Mouse (Mus musculus): ENCODE data around the gene Klhdc1. TPM values are rescaled to one million over a fixed set of nuclear protein-coding genes. Genes with fewer than 3 reads are reported as not detected.

The Klhdc1 gene
- polyA plus RNA-seq, 2 experiments, result 3.3 to 3.6 TPM

DNA sequence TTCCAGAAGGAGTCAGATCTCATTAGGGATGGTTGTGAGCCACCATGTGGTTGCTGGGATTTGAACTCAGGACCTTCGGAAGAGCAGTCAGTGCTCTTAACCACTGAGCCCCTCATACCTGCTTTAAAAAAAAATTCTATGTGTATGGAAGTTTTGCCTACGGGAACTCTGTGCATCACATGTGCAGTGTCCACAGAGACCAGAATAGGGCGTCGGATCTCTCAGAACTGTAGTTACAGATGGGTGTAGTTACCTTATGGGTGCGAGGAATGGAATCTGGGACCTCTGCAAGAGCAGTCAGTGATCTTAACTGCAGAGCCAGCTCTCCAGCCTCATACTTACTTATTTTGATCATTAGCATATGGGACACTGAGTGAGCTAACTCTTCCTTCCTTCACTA lies 21.3 kb downstream of the Klhdc1 start:
- no peaks in the 10 kb centered on the region for H3K36me3 ChIP-seq (replicated peaks; ENCODE audit: control insufficient read depth, insufficient read depth, low read depth)
- H3K9me3 ChIP-seq (ENCODE audit: control insufficient read depth, low read length), result no peaks in the 10 kb centered on the region
- no peak for ATAC-seq (ENCODE audit: insufficient read depth)
- H3K27ac ChIP-seq, result no peak overlapping the region
- WGBS (ENCODE audit: insufficient replicate concordance), result 84% methylated on average over 5 of the region's 5 CpGs
- H3K4me2 ChIP-seq (ENCODE audit: low read depth), result no peak overlapping the region
- peaks cover 2 to 3% of the 10 kb centered on the region in 2 experiments; a peak in 1 of 4 replicates for H3K4me1 ChIP-seq (replicated peaks; ENCODE audit: control insufficient read depth in 2 of 2, insufficient read depth in 2 of 2, low read length in 1 of 2)
- DNase-seq (ENCODE audit: low read depth in 3 of 3, low spot score in 3 of 3), result no peak
- TF ChIP-seq EP300 (IDR thresholded peaks at IDR 0.05; ENCODE audit: low read depth) (no peak), CTCF (IDR thresholded peaks at IDR 0.05; ENCODE audit: low read depth) (no peak)
- H3K4me3 ChIP-seq (ENCODE audit: insufficient read depth in 1 of 2, low read depth in 2 of 2, low read length in 2 of 2), result no peak overlapping the region
- H3K9ac ChIP-seq (replicated peaks), result no peak overlapping the region
- H3K27me3 ChIP-seq (ENCODE audit: control insufficient read depth, insufficient read depth, low read length), result no peaks in the 10 kb centered on the region

DNA sequence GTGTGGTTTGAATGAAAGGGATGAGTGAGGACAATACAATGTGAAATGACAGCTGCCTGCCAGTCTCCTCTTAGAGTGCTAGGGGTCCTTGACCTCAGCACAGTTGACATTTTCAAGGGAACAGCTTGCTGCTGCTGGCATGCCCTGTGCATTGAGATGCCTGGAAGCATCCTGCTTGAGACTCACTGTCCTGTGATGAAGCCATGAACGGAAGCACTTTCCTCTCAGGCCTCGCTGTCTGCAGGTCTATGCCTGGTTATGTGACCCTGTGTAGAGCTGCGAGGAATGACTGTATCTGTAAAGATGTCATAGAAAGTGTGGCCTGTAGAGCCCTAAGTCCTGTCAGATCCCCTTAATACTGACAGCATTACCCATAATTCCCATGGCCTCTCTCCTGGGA lies 24.1 kb downstream of the Klhdc1 start:
- H3K27me3 ChIP-seq (ENCODE audit: control insufficient read depth, insufficient read depth, low read length), result no peaks in the 10 kb centered on the region
- TF ChIP-seq EP300 (IDR thresholded peaks at IDR 0.05; ENCODE audit: low read depth) (no peak), CTCF (IDR thresholded peaks at IDR 0.05; ENCODE audit: low read depth) (no peak)

DNA sequence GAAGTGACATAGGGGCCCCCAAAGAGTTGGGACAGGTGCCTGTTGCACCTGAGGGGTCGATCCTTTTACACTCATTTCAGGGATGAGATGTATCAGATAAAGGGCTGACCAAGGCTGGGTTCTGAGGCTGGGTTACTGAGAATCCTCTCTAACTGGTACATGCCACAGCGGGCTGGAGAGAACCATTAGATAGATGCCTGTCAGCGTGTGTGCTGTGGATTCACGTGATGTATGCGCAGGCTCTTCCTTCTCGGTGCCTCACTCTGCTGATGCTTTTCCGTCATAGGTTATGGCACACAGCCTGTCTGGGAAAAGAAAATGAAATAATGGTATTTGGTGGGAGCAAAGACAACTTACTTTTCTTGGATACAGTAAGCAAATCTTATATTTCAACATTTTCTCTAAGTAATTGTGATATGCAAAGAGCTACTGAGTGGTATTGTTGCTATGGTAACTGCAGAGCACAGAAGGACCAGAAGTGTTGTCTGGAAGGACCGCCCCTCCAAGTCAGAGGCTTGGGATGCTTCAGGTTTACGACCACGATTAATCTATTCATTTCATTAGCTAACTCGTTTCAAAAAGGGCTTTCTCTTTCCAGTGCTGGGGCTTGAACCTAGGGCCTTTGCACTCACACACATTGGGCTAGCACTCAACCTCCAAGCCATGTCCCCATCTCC lies 27.1 kb downstream of the Klhdc1 start:
- DNase-seq (ENCODE audit: low read depth in 3 of 3, low spot score in 3 of 3) (no peak), ATAC-seq (ENCODE audit: insufficient read depth) (no peak)
- WGBS (ENCODE audit: insufficient replicate concordance), result 75% methylated on average over 11 of the region's 11 CpGs
- H3K4me1 ChIP-seq (replicated peaks; ENCODE audit: control insufficient read depth in 2 of 2, insufficient read depth in 2 of 2, low read length in 1 of 2), result no peaks in the 10 kb centered on the region
- no peak overlapping the region for H3K4me2 ChIP-seq (ENCODE audit: low read depth)
- H3K9ac ChIP-seq (replicated peaks), result no peak overlapping the region
- H3K36me3 ChIP-seq (replicated peaks; ENCODE audit: control insufficient read depth, insufficient read depth, low read depth), result no peaks in the 10 kb centered on the region
- no peaks in the 10 kb centered on the region for H3K9me3 ChIP-seq (ENCODE audit: control insufficient read depth, low read length)
- no peak overlapping the region for H3K4me3 ChIP-seq (ENCODE audit: insufficient read depth in 1 of 2, low read depth in 2 of 2, low read length in 2 of 2)
- TF ChIP-seq CTCF (IDR thresholded peaks at IDR 0.05; ENCODE audit: low read depth) (no peak), EP300 (IDR thresholded peaks at IDR 0.05; ENCODE audit: low read depth) (no peak)
- no peak overlapping the region for H3K27ac ChIP-seq
- no peaks in the 10 kb centered on the region for H3K27me3 ChIP-seq (ENCODE audit: control insufficient read depth, insufficient read depth, low read length)

More for the DNA sequence above, 24.1 kb downstream of the Klhdc1 start:
- H3K9ac ChIP-seq (replicated peaks), result no peak overlapping the region
- no peak overlapping the region for H3K4me2 ChIP-seq (ENCODE audit: low read depth)
- no peaks in the 10 kb centered on the region for H3K36me3 ChIP-seq (replicated peaks; ENCODE audit: control insufficient read depth, insufficient read depth, low read depth)
- DNase-seq (ENCODE audit: low read depth in 3 of 3, low spot score in 3 of 3) (no peak), ATAC-seq (ENCODE audit: insufficient read depth) (no peak)
- H3K9me3 ChIP-seq (ENCODE audit: control insufficient read depth, low read length), result no peaks in the 10 kb centered on the region
- H3K4me1 ChIP-seq (replicated peaks; ENCODE audit: control insufficient read depth in 2 of 2, insufficient read depth in 2 of 2, low read length in 1 of 2), result no peaks in the 10 kb centered on the region
- H3K4me3 ChIP-seq (ENCODE audit: insufficient read depth in 1 of 2, low read depth in 2 of 2, low read length in 2 of 2), result no peak overlapping the region
- WGBS (ENCODE audit: insufficient replicate concordance), result 78% methylated on average over 3 of the region's 3 CpGs
- no peak overlapping the region for H3K27ac ChIP-seq

DNA sequence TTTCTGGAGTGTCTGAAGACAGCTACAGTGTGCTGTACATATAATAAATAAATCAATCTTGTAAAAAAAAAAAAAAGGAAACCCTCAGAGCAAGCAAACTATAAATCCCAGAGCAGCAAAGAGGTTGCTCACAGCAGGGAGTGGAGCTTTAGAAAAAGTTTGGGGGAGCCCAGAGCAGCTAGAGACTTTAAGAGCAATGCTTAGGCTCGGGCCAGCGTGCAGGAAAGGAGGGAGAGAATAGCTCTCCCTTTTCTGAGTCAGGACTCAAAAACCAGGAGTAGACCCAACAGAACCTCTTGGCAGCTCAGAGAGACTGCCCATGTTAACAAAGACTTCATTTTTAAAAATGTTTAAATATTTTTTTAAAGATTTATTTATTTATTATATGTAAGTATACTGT lies 28.0 kb downstream of the Klhdc1 start:
- Histone ChIP-seq H3K4me2 (ENCODE audit: low read depth) (no peak overlapping the region), H3K4me1 (replicated peaks; ENCODE audit: control insufficient read depth in 2 of 2, insufficient read depth in 2 of 2, low read length in 1 of 2) (no peaks in the 10 kb centered on the region), H3K36me3 (replicated peaks; ENCODE audit: control insufficient read depth, insufficient read depth, low read depth) (no peaks in the 10 kb centered on the region), H3K9ac (replicated peaks) (no peak overlapping the region), H3K27me3 (ENCODE audit: control insufficient read depth, insufficient read depth, low read length) (no peaks in the 10 kb centered on the region), H3K4me3 (ENCODE audit: insufficient read depth in 1 of 2, low read depth in 2 of 2, low read length in 2 of 2) (no peak overlapping the region), H3K27ac (no peak overlapping the region), H3K9me3 (ENCODE audit: control insufficient read depth, low read length) (no peaks in the 10 kb centered on the region)
- WGBS (ENCODE audit: insufficient replicate concordance), result 83% methylated on average over 2 of the region's 2 CpGs
- no peak for TF ChIP-seq CTCF (IDR thresholded peaks at IDR 0.05; ENCODE audit: low read depth)
- TF ChIP-seq EP300 (IDR thresholded peaks at IDR 0.05; ENCODE audit: low read depth), result no peak
- DNase-seq (ENCODE audit: low read depth in 3 of 3, low spot score in 3 of 3) (no peak), ATAC-seq (ENCODE audit: insufficient read depth) (no peak)

DNA sequence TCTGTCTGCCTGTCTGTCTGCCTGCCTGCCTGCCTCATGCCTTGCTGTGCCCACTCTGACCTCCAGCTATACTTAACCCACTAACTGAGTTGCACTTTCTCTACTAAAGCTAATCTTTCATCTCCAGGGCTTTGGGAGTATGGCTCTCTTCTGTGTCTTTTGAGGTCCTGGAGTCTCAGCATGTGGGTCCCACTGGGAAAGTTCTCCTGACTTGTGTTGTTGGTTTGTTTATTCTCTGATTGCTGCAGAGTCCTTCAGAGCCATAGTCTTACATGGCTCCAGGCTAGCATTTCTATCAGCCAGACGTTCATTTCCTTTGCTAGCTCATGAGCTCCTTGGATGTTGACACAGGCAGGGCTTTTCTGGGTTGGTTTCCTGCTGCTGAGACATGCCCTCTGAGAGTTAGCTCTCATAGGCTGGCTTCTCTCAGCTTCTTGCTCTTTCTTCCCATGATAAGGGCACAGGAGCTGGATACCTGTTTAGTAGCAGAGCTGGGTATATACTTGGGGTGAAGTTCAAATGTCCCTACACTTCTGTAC lies 39.0 kb downstream of the Klhdc1 start:
- no peak for DNase-seq (ENCODE audit: low read depth in 3 of 3, low spot score in 3 of 3)
- H3K27ac ChIP-seq, result no peak overlapping the region
- H3K36me3 ChIP-seq (replicated peaks; ENCODE audit: control insufficient read depth, insufficient read depth, low read depth), result no peaks in the 10 kb centered on the region
- WGBS (ENCODE audit: insufficient replicate concordance), result 10% methylated on average over 1 of the region's 1 CpGs
- no peak overlapping the region for H3K4me3 ChIP-seq (ENCODE audit: insufficient read depth in 1 of 2, low read depth in 2 of 2, low read length in 2 of 2)
- TF ChIP-seq CTCF (IDR thresholded peaks at IDR 0.05; ENCODE audit: low read depth) (no peak), EP300 (IDR thresholded peaks at IDR 0.05; ENCODE audit: low read depth) (no peak)
- H3K9me3 ChIP-seq (ENCODE audit: control insufficient read depth, low read length), result no peaks in the 10 kb centered on the region
- H3K4me1 ChIP-seq (replicated peaks; ENCODE audit: control insufficient read depth in 2 of 2, insufficient read depth in 2 of 2, low read length in 1 of 2), result peaks cover 0 to 2% of the 10 kb centered on the region in 2 experiments; a peak in 1 of 4 replicates
- H3K27me3 ChIP-seq (ENCODE audit: control insufficient read depth, insufficient read depth, low read length), result no peaks in the 10 kb centered on the region
- no peak overlapping the region for H3K9ac ChIP-seq (replicated peaks)
- H3K4me2 ChIP-seq (ENCODE audit: low read depth), result no peak overlapping the region
- no peak for ATAC-seq (ENCODE audit: insufficient read depth)
